Mouse (Mus musculus): ENCODE data around the gene Fem1a. TPM values are rescaled to one million over a fixed set of nuclear protein-coding genes. Genes with fewer than 3 reads are reported as not detected.

Gene Fem1a
- polyA plus RNA-seq, 1 experiment from 2014 or later, result 14.9 TPM

GRCm38 (mm10) chr17:56296201-56296600 lies 39.6 kb downstream of the Fem1a start:
- Histone ChIP-seq H3K4me2 (no peak overlapping the region), H3K27ac (no peak overlapping the region), H3K9ac (no peak overlapping the region), H3K27me3 (no peaks in the 10 kb centered on the region), H3K4me1 (peaks cover 9% of the 10 kb centered on the region), H3K9me3 (no peaks in the 10 kb centered on the region), H3K36me3 (no peaks in the 10 kb centered on the region), H3K4me3 (no peak overlapping the region)
- WGBS, result 75% methylated on average over 1 of the region's 1 CpGs
- no peak for ATAC-seq (ENCODE audit: insufficient number of reproducible peaks, low FRiP score, low TSS enrichment, low read depth)

- Histone ChIP-seq H3K27me3 (no peaks in the 10 kb centered on the region), H3K9ac (no peak overlapping the region), H3K9me3 (no peaks in the 10 kb centered on the region), H3K36me3 (no peaks in the 10 kb centered on the region), H3K4me3 (no peak overlapping the region), H3K4me1 (peaks cover 10% of the 10 kb centered on the region), H3K4me2 (no peak overlapping the region), H3K27ac (no peak overlapping the region)
- no peak for ATAC-seq (ENCODE audit: insufficient number of reproducible peaks, low FRiP score, low TSS enrichment, low read depth)
- WGBS, result 96% methylated on average over 1 of the region's 1 CpGs
Observed at GRCm38 (mm10) chr17:56298238-56298637, 41.6 kb downstream of the Fem1a start.

GRCm38 (mm10) chr17:56300186-56300585 lies 43.6 kb downstream of the Fem1a start, which contains the start of gene Arrdc5:
TSS of gene Arrdc5 (minus strand) at chr17:56300286.
- WGBS, result 90% methylated on average over 9 of the region's 9 CpGs

GRCm38 (mm10) chr17:56302363-56302996 lies 45.9 kb downstream of the Fem1a start:
- Histone ChIP-seq H3K36me3 (peaks cover 20% of the 10 kb centered on the region), H3K27me3 (no peaks in the 10 kb centered on the region), H3K9me3 (no peaks in the 10 kb centered on the region), H3K4me2 (peak overlapping the region; percentile 99), H3K27ac (peak overlapping the region; percentile 86), H3K4me3 (peak overlapping the region; percentile 70), H3K9ac (no peak overlapping the region; the same call in 1 of the 2 replicates), H3K4me1 (peaks cover 45% of the 10 kb centered on the region)
- WGBS, result 26% methylated on average over 13 of the region's 13 CpGs
- ATAC-seq (ENCODE audit: insufficient number of reproducible peaks, low FRiP score, low TSS enrichment, low read depth), result peak; percentile 6; the same call in 1 of the 2 replicates

More at GRCm38 (mm10) chr17:56300186-56300585, 43.6 kb downstream of the Fem1a start, which contains the start of gene Arrdc5:
- H3K27ac ChIP-seq, result no peak within 1 kb of the TSS
- 0 out of 2 replicates have a peak, but pooled peaks cover under 1% of the 10 kb centered on the region for H3K36me3 ChIP-seq
- no peaks in the 10 kb centered on the region for H3K9me3 ChIP-seq
- peaks cover 23% of the 10 kb centered on the region for H3K4me1 ChIP-seq
- no peaks in the 10 kb centered on the region for H3K27me3 ChIP-seq
- no peak within 1 kb of the TSS for H3K9ac ChIP-seq
- ATAC-seq (ENCODE audit: insufficient number of reproducible peaks, low FRiP score, low TSS enrichment, low read depth), result no peak
- H3K4me3 ChIP-seq, result no peak within 1 kb of the TSS
- no peak within 1 kb of the TSS for H3K4me2 ChIP-seq

DNA sequence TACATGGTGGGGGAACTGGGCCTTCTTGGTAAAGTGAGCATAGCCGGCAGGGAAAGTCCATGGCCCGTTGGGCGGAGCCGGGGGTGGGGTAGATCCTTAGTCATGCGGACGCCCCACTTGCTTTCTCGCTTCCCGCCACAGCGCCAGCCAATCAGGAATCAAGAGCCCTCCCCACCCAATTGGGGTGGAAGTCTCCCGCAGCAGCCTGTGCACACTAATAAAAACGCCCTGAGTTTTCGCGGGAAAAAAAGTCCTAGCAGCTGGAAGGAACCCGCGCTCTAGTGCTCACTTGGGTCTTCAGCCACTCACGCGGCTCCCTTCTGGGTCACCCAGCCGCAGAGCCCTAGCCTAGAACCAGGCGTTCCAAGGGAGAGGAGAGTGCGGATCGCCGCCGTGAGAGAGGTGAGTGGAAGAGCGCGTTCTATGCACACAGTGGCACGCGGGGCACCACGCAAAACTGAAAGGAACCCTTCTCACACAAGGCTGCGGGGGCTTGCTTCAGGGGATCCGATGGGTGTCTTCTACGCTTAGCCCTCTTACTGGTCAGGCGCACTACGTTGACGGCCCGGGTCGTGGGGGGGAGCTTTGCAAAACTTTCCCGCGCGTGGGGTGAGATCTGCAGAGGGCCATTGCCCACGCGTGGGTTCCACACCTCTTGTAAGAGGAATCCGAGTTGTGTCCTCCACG lies 46.7 kb downstream of the Fem1a start, which contains the start of gene Uhrf1:
Uhrf1 (plus strand) TSS at position 162 of the 687 bp plus-strand sequence.
- peak; percentile 66 for ATAC-seq (ENCODE audit: insufficient number of reproducible peaks, low FRiP score, low TSS enrichment, low read depth)
- peak within 1 kb of the TSS; percentile 86 for H3K27ac ChIP-seq
- H3K4me3 ChIP-seq, result peak within 1 kb of the TSS; percentile 70
- peaks cover 28% of the 10 kb centered on the region for H3K36me3 ChIP-seq
- under 1% methylated on average over 43 of the region's 43 CpGs for WGBS
- H3K4me1 ChIP-seq, result peaks cover 51% of the 10 kb centered on the region
- no peaks in the 10 kb centered on the region for H3K9me3 ChIP-seq
- peak within 1 kb of the TSS; percentile 99 for H3K4me2 ChIP-seq
- no peaks in the 10 kb centered on the region for H3K27me3 ChIP-seq
- H3K9ac ChIP-seq, result peak within 1 kb of the TSS; percentile 55

DNA sequence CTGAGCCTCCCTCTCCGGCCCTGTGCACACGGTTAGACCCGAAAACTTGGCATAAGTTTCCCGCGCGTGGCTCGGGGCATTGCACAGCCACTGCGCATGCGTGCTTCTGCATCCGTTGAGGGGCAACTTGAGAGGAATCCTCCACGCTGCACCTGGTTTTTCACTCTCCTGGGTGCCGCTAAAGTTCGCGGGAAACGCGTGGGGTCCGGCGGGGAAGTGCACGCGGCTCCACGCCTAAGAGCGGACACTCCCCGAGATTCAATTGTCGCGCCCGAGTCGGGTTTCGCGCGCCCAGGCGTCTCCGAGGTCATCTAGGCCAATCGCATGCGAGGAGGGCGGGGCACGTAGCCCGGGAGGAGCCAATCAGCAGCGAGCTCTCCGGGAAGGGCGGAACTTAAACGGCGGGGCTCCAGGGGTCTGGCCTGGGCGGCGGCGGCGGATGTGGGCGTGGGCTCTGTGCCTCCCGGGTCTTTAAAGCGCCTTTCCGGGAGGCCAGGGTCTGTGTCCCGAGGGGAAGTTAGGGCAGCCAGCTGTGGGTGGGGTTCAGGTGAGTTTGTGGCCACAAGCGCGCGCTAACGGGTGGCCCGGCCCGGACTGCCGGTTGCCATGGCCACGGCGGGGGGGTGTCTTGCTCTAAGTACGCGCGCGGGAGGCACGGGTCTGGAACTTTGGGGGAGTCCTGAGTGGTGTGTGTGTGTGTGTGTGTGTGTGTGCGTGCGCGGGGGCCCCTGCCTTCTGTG lies 47.4 kb downstream of the Fem1a start:
- Histone ChIP-seq H3K9me3 (no peaks in the 10 kb centered on the region), H3K27ac (peak overlapping the region; percentile 86), H3K4me1 (peaks cover 51% of the 10 kb centered on the region), H3K36me3 (peaks cover 33% of the 10 kb centered on the region), H3K4me3 (peak overlapping the region; percentile 70), H3K27me3 (no peaks in the 10 kb centered on the region), H3K9ac (peak overlapping the region; percentile 55), H3K4me2 (peak overlapping the region; percentile 99)
- peak; percentile 89 for ATAC-seq (ENCODE audit: insufficient number of reproducible peaks, low FRiP score, low TSS enrichment, low read depth)
- WGBS, result under 1% methylated on average over 62 of the region's 68 CpGs

DNA sequence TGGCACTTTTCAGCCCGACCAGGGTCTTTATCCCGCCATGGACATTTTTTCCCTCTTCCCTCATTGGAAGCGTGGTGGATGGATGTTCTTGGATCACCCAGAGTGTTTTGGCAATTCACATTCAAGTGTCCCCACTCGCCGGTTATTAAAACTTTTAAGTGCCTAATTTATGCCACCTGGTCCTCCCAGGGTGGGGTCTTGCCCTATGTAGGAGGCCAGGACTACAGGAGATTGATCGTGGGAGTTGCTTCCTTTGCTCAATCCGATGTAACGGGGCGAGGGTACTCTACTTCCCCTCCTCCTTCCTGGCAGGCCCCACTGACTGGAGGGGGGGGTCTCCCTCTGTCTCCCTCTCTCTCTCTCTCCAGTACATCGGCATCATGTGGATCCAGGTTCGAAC lies 48.1 kb downstream of the Fem1a start:
- H3K9me3 ChIP-seq, result no peaks in the 10 kb centered on the region
- H3K4me3 ChIP-seq, result peak overlapping the region; percentile 70
- ATAC-seq (ENCODE audit: insufficient number of reproducible peaks, low FRiP score, low TSS enrichment, low read depth), result no peak
- peaks cover 40% of the 10 kb centered on the region for H3K36me3 ChIP-seq
- H3K4me1 ChIP-seq, result peaks cover 51% of the 10 kb centered on the region
- H3K9ac ChIP-seq, result peak overlapping the region; percentile 45
- no peaks in the 10 kb centered on the region for H3K27me3 ChIP-seq
- WGBS, result 4% methylated on average over 11 of the region's 11 CpGs
- H3K4me2 ChIP-seq, result peak overlapping the region; percentile 99
- H3K27ac ChIP-seq, result peak overlapping the region; percentile 57; the same call in 1 of the 2 replicates

DNA sequence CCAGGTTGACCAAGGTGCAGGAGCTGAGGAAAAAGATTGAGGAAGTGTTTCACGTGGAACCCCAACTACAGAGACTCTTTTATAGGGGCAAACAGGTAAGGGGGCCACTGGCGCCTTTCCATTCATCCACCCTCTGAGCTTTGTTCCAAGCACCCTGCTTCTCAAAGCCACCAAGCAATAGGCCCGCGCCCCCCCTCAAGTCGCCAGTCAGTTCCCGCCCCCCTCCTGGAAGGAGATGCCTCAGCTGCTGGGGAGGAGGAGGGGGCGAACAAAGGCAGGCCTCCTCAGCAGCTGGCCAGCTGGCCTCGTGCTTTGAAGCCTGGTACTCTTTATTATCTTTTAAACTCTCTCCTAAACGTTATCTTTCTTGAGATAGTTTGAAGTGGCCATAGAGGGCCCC lies 48.5 kb downstream of the Fem1a start:
- Histone ChIP-seq H3K4me3 (peak overlapping the region; percentile 70), H3K27me3 (no peaks in the 10 kb centered on the region), H3K36me3 (peaks cover 45% of the 10 kb centered on the region), H3K4me1 (peaks cover 51% of the 10 kb centered on the region), H3K9me3 (no peaks in the 10 kb centered on the region), H3K9ac (peak overlapping the region; percentile 45), H3K4me2 (peak overlapping the region; percentile 99), H3K27ac (peak overlapping the region; percentile 57; the same call in 1 of the 2 replicates)
- ATAC-seq (ENCODE audit: insufficient number of reproducible peaks, low FRiP score, low TSS enrichment, low read depth), result no peak
- 14% methylated on average over 9 of the region's 9 CpGs for WGBS

DNA sequence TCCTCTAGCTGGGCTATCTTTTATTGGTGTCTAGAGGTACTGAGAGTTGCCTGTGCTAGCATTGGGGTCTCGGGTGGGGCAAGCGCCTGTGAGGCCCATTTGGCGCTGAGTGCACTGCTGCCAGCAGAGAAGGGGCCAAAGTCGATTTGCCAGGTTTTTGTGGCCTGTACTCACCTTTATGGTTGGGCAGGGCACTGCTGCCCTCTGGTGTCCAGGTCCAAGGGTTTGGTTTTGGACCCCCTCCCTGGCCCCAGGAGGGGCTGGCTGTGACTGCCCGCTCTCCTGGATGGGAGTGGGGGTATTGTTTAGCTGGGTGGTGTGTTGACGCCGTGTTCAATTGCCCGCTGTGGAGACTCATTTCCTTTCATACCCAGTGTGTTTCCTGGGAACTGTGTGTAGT lies 49.2 kb downstream of the Fem1a start:
- Histone ChIP-seq H3K4me3 (peak overlapping the region; percentile 70), H3K36me3 (peaks cover 52% of the 10 kb centered on the region), H3K27ac (peak overlapping the region; percentile 57; the same call in 1 of the 2 replicates), H3K4me1 (peaks cover 51% of the 10 kb centered on the region), H3K27me3 (no peaks in the 10 kb centered on the region), H3K9me3 (no peaks in the 10 kb centered on the region), H3K4me2 (peak overlapping the region; percentile 99), H3K9ac (no peak overlapping the region)
- 52% methylated on average over 8 of the region's 8 CpGs for WGBS
- no peak for ATAC-seq (ENCODE audit: insufficient number of reproducible peaks, low FRiP score, low TSS enrichment, low read depth)

- ATAC-seq (ENCODE audit: insufficient number of reproducible peaks, low FRiP score, low TSS enrichment, low read depth), result no peak
- no peak overlapping the region for H3K9ac ChIP-seq
- peak overlapping the region; percentile 60; the same call in 1 of the 2 replicates for H3K27ac ChIP-seq
- no peaks in the 10 kb centered on the region for H3K9me3 ChIP-seq
- H3K4me3 ChIP-seq, result no peak overlapping the region
- H3K27me3 ChIP-seq, result no peaks in the 10 kb centered on the region
- H3K4me1 ChIP-seq, result peaks cover 43% of the 10 kb centered on the region
- H3K4me2 ChIP-seq, result no peak overlapping the region
- 66% methylated on average over 6 of the region's 6 CpGs for WGBS
- peaks cover 74% of the 10 kb centered on the region for H3K36me3 ChIP-seq
Observed at GRCm38 (mm10) chr17:56308088-56308487, 51.5 kb downstream of the Fem1a start.

DNA sequence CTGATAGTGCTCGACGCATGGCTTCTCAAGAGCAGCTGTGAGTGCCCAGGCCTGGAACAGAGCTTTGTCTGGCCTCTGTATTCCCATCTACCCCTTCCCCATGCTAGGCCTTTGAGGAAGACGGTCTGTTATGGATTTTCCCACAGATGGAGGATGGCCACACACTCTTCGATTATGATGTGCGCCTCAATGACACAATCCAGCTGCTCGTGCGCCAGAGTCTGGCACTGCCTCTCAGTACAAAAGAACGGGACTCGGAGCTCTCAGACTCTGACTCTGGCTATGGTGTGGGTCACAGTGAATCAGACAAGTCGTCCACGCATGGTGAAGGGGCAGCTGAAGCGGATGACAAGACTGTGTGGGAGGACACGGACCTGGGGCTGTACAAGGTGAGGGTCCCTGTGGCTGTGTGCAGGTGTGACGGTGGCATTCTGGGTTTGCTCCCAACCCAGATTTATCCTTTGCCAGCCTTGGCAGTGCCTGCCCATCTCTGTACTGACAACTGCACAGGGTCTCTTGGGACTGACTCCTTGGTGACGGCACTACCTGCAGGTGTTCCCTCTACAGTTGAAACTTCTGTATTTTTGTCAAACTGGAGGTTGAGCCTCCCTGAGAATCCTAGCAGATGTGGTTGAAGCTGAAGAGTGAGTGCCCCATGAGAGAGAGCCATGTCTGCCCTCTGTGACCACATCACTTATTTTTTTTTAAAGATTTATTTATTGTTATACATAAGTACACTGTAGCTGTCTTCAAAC lies 52.8 kb downstream of the Fem1a start:
- WGBS, result 90% methylated on average over 15 of the region's 15 CpGs
- H3K36me3 ChIP-seq, result peaks cover 86% of the 10 kb centered on the region
- H3K4me1 ChIP-seq, result peaks cover 35% of the 10 kb centered on the region
- no peak overlapping the region for H3K27ac ChIP-seq
- H3K4me3 ChIP-seq, result no peak overlapping the region
- H3K9me3 ChIP-seq, result no peaks in the 10 kb centered on the region
- no peak overlapping the region for H3K9ac ChIP-seq
- H3K4me2 ChIP-seq, result no peak overlapping the region
- H3K27me3 ChIP-seq, result no peaks in the 10 kb centered on the region
- ATAC-seq (ENCODE audit: insufficient number of reproducible peaks, low FRiP score, low TSS enrichment, low read depth), result no peak

All from limb, embryonic 15.5 days (tissue).